Mouse (Mus musculus) right cerebral cortex, adult 2 months (tissue): ENCODE results near the gene Bax.

Source experiments
- DNase-seq, 2 experiments: peaks; one replicate each; pipeline ENCODE4 v3.0.0; 2021 to 2022; ENCODE audit warnings: low spot score in 2 of 2

The Bax gene

DNA sequence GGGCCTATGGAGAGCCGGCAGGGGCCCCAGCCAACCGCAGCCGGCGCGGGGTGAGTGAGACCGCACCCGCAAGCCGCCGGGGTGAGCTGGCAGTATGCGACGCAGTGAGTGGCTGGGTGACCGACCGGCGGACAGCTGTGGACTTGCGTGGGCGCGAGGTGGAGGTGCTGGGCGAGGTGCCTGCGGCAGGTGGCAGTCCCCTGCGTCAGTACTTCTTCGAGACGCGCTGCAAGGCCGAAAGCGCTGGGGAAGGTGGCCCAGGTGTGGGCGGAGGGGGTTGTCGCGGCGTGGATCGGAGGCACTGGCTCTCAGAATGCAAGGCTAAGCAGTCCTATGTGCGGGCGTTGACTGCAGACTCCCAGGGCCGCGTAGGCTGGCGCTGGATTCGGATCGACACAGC, 51.1 kb downstream of the Bax start:
- peak; percentile 51 to 52 for DNase-seq

DNA sequence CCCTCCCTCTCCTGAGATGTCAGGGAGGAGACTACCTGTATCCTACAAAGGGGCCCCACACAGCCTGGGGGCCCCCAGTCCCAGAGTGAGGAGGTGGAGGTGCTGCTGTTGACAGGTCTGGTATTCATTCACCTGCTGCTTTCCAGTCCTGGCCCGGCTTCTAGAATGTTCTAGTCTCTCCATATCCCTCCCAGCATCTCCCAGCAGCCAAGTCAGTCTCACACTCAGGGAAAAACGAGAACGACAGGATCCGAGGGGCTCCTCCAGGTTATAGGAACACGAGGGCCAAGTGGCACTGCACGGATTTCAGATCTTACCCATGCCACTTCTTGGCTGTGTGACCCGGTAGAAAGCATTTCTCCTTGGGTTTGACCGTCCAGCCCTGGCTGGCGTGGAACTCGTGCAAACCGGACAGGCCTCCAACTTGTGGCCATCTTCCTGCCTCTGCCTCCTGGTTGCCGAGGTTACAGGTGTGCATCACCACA, 51.9 kb downstream of the Bax start:
- DNase-seq = no peak

DNA sequence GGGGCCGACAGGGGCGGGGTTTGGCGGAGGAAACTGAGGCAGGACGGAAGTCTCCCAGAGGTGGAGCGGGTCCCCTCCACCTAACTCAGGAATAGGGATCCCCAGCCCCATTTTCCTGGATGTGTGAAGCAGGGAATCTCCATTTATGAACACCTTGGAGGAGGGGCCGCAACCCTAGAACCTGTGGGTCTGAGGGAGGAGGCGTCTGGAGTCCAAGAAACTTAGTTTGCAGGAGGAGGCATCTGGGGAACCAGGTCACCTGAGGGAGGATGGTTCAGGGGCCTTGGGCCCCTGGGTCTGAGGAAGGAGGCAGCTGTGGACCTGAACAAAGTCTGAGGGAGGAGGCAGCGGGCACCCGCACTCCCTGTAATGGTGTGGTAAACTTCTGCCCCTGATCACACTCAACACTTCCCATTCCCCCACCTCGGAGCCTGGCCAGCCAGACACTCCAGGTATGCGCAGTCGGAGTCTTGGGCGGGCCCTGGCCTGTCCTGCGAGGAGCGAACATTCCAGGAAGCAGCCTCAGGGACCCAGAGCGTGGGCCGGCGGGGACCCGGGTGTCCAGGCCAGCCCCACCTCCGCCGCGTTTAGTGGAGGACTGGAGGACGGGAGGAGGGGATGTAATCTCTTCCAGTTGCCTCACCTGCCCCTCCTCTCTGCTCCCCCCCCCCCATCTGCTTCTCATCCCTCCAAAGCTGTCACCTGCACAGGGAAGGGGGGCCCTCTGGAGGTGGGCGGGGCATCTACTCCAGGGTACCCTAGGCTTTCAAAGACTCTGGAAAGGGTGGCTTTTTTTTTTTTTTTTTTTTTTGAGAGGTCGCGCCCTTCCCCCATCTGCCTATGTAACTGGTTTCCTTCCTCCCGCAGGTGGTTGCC, 52.6 kb downstream of the Bax start:
- DNase-seq = no peak

DNA sequence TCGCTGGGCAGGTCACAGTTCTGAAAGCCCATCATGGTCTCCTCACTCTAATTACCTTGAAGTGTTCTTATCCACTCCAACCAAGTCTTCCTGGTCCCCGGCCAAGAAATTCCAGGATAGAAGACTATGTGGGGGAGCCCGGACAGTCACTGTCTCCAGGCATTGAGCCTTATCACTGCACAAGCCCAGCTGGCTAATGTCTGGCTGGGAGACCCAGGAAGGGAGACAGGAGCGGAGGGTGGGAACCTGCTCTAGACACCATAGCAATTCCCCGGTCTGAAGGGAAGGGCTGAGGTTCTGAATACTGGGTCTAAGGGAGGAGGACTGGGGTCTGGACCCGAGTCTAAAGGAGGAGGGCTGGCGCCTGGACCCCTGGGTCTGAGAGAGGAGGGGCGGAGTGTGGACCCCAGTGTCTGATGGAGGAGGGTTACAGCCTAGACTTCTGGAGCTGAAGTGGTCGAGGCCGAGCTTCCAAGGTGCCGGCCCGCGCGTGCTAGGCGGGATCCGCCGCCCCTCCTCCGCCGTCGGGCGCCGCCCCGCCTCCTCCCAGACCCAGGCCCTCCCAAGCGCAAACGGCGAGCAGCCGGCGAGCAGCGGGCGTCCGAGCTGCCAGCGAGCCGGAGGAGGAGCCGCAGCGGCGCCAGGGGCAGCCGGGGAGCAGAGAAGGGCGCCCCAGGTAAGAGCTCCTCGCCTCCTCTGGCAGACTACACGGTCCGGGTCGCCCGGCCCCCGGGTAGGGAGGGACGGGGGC, 53.4 kb downstream of the Bax start, which contains the start of gene Ntf5:
Gene Ntf5, plus strand, starts transcription at position 583 of the 751 bp plus-strand sequence.
- DNase-seq = no peak

DNA sequence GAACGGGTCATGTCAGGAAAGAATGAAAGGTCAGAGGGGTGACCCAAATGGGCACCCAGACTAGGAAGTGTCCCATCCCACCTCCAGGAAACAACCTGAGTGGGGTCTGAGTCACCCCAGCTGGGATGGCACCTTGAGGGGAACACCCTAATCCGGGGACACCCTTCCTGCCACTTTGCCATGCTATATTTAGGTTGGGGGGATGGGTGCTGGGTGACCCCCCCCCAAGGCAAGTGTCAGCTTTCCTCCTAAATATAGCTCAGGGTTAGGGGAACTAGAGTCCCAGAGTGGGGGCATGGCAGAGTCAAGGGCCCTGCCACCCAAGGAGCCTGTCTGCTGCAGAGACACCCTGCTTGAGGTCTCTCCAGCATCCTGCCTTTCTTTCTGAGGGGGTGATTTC, 54.3 kb downstream of the Bax start:
- DNase-seq = no peak
